Mouse (Mus musculus): Measurements from ENCODE around the gene Chrnb2.
"Not testable (repeated sequence)": the region's sequence is repeated elsewhere in the genome, so short reads cannot be mapped to it uniquely, and the experiment has no call there.

Chrnb2 gene
- long read RNA-seq, experiment 1, result 0 reads
- long read RNA-seq, experiment 2, result 0 reads

- intact Hi-C loops (cut with DNase I), result no loop called here
These were observed at the start of gene Chrnb2 for GRCm38 (mm10) chr3:89764119-89764724. Gene Chrnb2, minus strand, starts transcription at chr3:89764632.

- intact Hi-C loops (cut with DNase I), result no loop called here
These were observed 49.6 kb upstream of the Chrnb2 start for GRCm38 (mm10) chr3:89814051-89814450.

GRCm38 (mm10) chr3:89812166-89812565 lies 47.7 kb upstream of the Chrnb2 start:
- intact Hi-C loops (cut with DNase I), result no loop called here

- intact Hi-C loops (cut with DNase I), result no loop called here
These were observed 46.4 kb upstream of the Chrnb2 start for GRCm38 (mm10) chr3:89810841-89811240.

GRCm38 (mm10) chr3:89808638-89809037 lies 44.2 kb upstream of the Chrnb2 start:
- intact Hi-C loops (cut with DNase I), result no loop called here

- intact Hi-C loops (cut with DNase I), result no loop called here
These were observed 43.4 kb upstream of the Chrnb2 start for GRCm38 (mm10) chr3:89807881-89808280.

GRCm38 (mm10) chr3:89807171-89807570 lies 42.7 kb upstream of the Chrnb2 start:
- intact Hi-C loops (cut with DNase I), result no loop called here

- intact Hi-C loops (cut with DNase I), result no loop called here
These were observed 42.3 kb upstream of the Chrnb2 start for GRCm38 (mm10) chr3:89806751-89807150.

- intact Hi-C loops (cut with DNase I), result no loop called here
These were observed 40.7 kb upstream of the Chrnb2 start for GRCm38 (mm10) chr3:89805179-89805578.

GRCm38 (mm10) chr3:89802876-89803275 lies 38.4 kb upstream of the Chrnb2 start:
- intact Hi-C loops (cut with DNase I), result no loop called here

- intact Hi-C loops (cut with DNase I), result no loop called here
These were observed 37.0 kb upstream of the Chrnb2 start for GRCm38 (mm10) chr3:89801507-89801847.

GRCm38 (mm10) chr3:89800774-89801506 lies 36.5 kb upstream of the Chrnb2 start:
- intact Hi-C loops (cut with DNase I), result no loop called here

- intact Hi-C loops (cut with DNase I), result not testable (repeated sequence)
These were observed 35.6 kb upstream of the Chrnb2 start for GRCm38 (mm10) chr3:89800078-89800477.

GRCm38 (mm10) chr3:89799476-89799875 lies 35.0 kb upstream of the Chrnb2 start:
- intact Hi-C loops (cut with DNase I), result no loop called here

- intact Hi-C loops (cut with DNase I), result no loop called here
These were observed 34.1 kb upstream of the Chrnb2 start for GRCm38 (mm10) chr3:89798518-89798917.

GRCm38 (mm10) chr3:89796358-89796757 lies 31.9 kb upstream of the Chrnb2 start:
- intact Hi-C loops (cut with DNase I), result no loop called here

GRCm38 (mm10) chr3:89795746-89796145 lies 31.3 kb upstream of the Chrnb2 start:
- intact Hi-C loops (cut with DNase I), result no loop called here

- intact Hi-C loops (cut with DNase I), result no loop called here
These were observed 30.2 kb upstream of the Chrnb2 start for GRCm38 (mm10) chr3:89794616-89795015.

- intact Hi-C loops (cut with DNase I), result loop anchor here (5.0 kb wide), 1 partner anchor 68 kb away; no protein-coding TSS in a partner anchor
These were observed 24.4 kb upstream of the Chrnb2 start for GRCm38 (mm10) chr3:89788680-89789352.

- intact Hi-C loops (cut with DNase I), result loop anchor here (5.0 kb wide), 1 partner anchor 71 kb away; no protein-coding TSS in a partner anchor
These were observed 21.8 kb upstream of the Chrnb2 start for GRCm38 (mm10) chr3:89786275-89786674.

- intact Hi-C loops (cut with DNase I), result loop anchor here (5.0 kb wide), 1 partner anchor 72 kb away; no protein-coding TSS in a partner anchor
These were observed 20.7 kb upstream of the Chrnb2 start for GRCm38 (mm10) chr3:89784991-89785753.

All from adrenal gland (tissue).